Mouse (Mus musculus): ENCODE measurements around the gene Aqp9.

Aqp9 gene

DNA sequence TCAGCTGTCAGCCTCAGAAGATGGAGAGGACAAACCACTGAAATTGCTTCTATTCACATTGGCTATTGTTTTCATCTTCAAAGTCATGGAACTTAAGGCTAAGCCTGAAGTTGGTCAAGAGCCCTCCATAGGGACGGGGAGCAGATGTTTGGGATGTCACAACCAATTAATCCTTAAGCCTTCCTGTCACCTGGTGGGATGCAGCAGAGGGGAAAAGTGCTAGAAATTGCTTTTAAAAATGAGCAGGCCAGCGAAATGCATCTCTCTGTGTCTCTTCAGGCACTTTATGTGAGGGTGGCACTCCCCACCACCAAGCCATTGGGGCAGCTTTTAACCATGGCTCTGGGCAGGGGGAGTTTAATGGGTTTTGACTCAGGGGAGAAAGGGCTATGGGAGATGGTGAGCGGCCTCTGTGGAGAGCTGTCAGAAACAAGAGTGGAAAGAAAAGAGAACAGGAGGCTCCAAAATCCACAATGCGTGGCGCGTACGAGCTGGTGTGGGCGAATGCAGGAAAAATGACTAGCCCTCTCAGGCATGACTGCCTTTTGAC, 104.1 kb downstream of the Aqp9 start:
- no peak for DNase-seq

DNA sequence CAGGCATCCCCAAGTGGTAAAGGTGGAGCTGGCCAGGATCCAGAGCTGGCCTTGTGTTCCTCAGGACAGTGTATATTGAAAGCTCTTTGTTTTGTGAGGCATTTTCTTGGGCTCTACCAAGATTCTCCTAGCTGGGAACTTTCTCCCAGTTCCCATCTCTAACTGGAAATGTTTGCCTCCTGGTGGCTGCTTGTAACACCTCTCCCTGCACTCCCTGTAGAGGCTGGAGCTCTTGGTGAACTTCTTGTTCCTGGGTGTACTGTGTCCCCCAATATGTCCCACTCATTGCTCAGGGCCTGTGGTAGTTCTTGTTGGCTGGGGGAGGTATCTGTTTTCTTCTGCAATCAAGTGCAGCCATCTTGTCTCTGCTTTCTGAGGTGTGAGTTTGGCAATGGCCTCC, 104.9 kb downstream of the Aqp9 start:
- no peak for DNase-seq

GRCm38 (mm10) chr9:71062976-71063375, 105.5 kb downstream of the Aqp9 start:
- DNase-seq, result no peak

- peak; percentile 19 for DNase-seq
Measured at GRCm38 (mm10) chr9:71062301-71062700, 106.2 kb downstream of the Aqp9 start.

All from layer of hippocampus, adult 9-11 months (tissue).